Mouse (Mus musculus) liver, embryonic 14.5 days (tissue): ENCODE measurements around the gene Thg1l. TPM values are rescaled to one million over a fixed set of nuclear protein-coding genes. Genes with fewer than 3 reads are reported as not detected.

Source experiments
- ATAC-seq: fragments of 200-750 bp; cut with Nextera tagmentation; 2 replicates; pipeline ENCODE4 v1.8.0; 2017; ENCODE audit warnings: moderate number of reproducible peaks, mild to moderate bottlenecking, moderate library complexity; ENCODE audit not compliant: insufficient read depth
- DNase-seq, 3 experiments: peaks; one replicate each; pipeline ENCODE4 v3.0.0-alpha.2; 2012 to 2013; ENCODE audit warnings: low read depth in 3 of 3, low spot score in 3 of 3
- H3K27ac ChIP-seq: fragments of 300-500 bp; sonication (generic); 2 replicates; pipeline ENCODE4 v1.5.1; 2014; ENCODE audit warnings: moderate library complexity, mild to moderate bottlenecking, control low read depth, inconsistent platforms
- H3K27me3 ChIP-seq: fragments of 300-500 bp; sonication (generic); 2 replicates; pipeline ENCODE4 v1.6.1; 2014; ENCODE audit warnings: mild to moderate bottlenecking, low read length, moderate library complexity; ENCODE audit not compliant: control insufficient read depth, insufficient read depth
- H3K36me3 ChIP-seq: fragments of 300-500 bp; sonication (generic); replicated peaks from 2 replicates; pipeline ENCODE4 v1.6.1; 2014; ENCODE audit warnings: low read depth; ENCODE audit not compliant: control insufficient read depth, insufficient read depth
- H3K4me1 ChIP-seq, 2 experiments: fragments of 200-500 bp in 1 of 2; fragments of 300-500 bp in 1 of 2; sonication (generic) in 1 of 2; replicated peaks; 2 replicates each; pipeline ENCODE4 v1.6.1; 2012 to 2014; ENCODE audit warnings: antibody characterized with exemption in 1 of 2, inconsistent platforms in 1 of 2, low read length in 1 of 2; ENCODE audit not compliant: control insufficient read depth in 2 of 2, insufficient read depth in 2 of 2
- H3K4me2 ChIP-seq: fragments of 300-500 bp; sonication (generic); 2 replicates; pipeline ENCODE4 v1.6.1; 2014; ENCODE audit warnings: low read depth, mild to moderate bottlenecking, control low read depth, moderate library complexity
- H3K4me3 ChIP-seq, 2 experiments: fragments of 200-500 bp in 1 of 2; fragments of 300-500 bp in 1 of 2; sonication (generic) in 1 of 2; 2 replicates each; pipeline ENCODE4 v1.5.1; 2012 to 2014; ENCODE audit warnings: low read depth in 2 of 2, low read length in 2 of 2, mild to moderate bottlenecking in 2 of 2, control low read depth in 1 of 2, inconsistent platforms in 1 of 2, moderate library complexity in 1 of 2; ENCODE audit not compliant: insufficient read depth in 1 of 2
- H3K9ac ChIP-seq: fragments of 300-500 bp; sonication (generic); replicated peaks from 2 replicates; pipeline ENCODE4 v1.6.1; 2014; ENCODE audit warnings: mild to moderate bottlenecking, control low read depth, moderate library complexity
- H3K9me3 ChIP-seq: fragments of 300-500 bp; sonication (generic); 2 replicates; pipeline ENCODE4 v1.6.1; 2016; ENCODE audit warnings: low read length, mixed read lengths; ENCODE audit not compliant: control insufficient read depth
- CTCF ChIP-seq: IDR thresholded peaks from 2 replicates; pipeline ENCODE4 v1.5.1; 2016; ENCODE audit warnings: antibody characterized with exemption, low read depth, control low read depth
- EP300 ChIP-seq: IDR thresholded peaks from 2 replicates; pipeline ENCODE4 v1.6.1; 2016; ENCODE audit warnings: antibody characterized with exemption, low read depth
- WGBS: fragments of 180-500 bp; shearing (Covaris S2); extraction: QIAGEN DNeasy Blood & Tissue Kit; methylation state at CpG from one replicate; pipeline ENCODE4 v1.1.7; 2014; ENCODE audit not compliant: insufficient replicate concordance; 5-methylcytosine and 5-hydroxymethylcytosine counted together
- polyA plus RNA-seq, 2 experiments: library from polyadenylated mRNA; depleted of rRNA in 1 of 2; stranded (reverse) in 1 of 2; unstranded in 1 of 2; fragments of >200 nt; fragmentation: Nextera tagmentation in 1 of 2; extraction: Ambion mirVana in 1 of 2; gene quantifications; 2 replicates each; pipeline versions ENCODE4 v1.2.1 to v1.2.3; 2012 to 2014

Gene Thg1l
- polyA plus RNA-seq, 2 experiments: 6.3 to 8.7 TPM

DNA sequence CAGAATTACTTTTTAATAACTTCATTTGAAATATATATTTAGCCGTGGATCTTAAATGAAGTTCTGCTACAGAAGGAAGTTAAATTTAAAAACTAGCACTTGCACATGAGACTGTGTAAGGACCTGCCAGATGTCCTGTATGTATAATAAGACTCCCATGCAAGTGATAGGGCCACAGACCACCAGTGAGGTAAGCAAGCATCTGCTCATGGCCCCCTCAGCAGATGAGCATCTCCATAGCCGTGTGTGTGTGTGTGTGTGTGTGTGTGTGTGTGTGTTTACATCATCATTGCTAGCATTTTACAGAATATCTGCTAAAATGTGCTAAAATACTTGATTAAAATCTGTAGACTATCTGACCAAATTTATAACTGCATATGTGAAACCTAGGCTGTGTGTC lies 57.9 kb downstream of the Thg1l start:
- Histone ChIP-seq H3K27me3 (no peaks in the 10 kb centered on the region), H3K4me3 (no peak overlapping the region), H3K9me3 (no peaks in the 10 kb centered on the region), H3K36me3 (peaks cover 61% of the 10 kb centered on the region), H3K27ac (no peak overlapping the region), H3K4me2 (no peak overlapping the region), H3K9ac (no peak overlapping the region), H3K4me1 (no peaks in the 10 kb centered on the region; a peak in 1 of 4 replicates)
- TF ChIP-seq EP300 (no peak), CTCF (no peak)
- DNase-seq (no peak), ATAC-seq (no peak)
- WGBS: 70% methylated on average over 2 of the region's 2 CpGs

Other genes with a start within 250 kb of the Thg1l start
- gene Clint1, start 103.4 kb downstream of the Thg1l start, polyA plus RNA-seq (2012; rRNA removed): 36.3 and 46.0 TPM in 2 replicates
- gene Clint1, start 103.4 kb downstream of the Thg1l start, polyA plus RNA-seq (2014; fragmentation: Nextera tagmentation; extraction: Ambion mirVana): 41.6 and 43.3 TPM in 2 replicates
- 2.5 and 2.6 TPM in 2 replicates for gene Lsm11, start 10.6 kb downstream of the Thg1l start, polyA plus RNA-seq (2012; rRNA removed)
- 3.4 TPM in 2 replicates for gene Lsm11, start 10.6 kb downstream of the Thg1l start, polyA plus RNA-seq (2014; fragmentation: Nextera tagmentation; extraction: Ambion mirVana)
- gene Sox30, start 24.8 kb upstream of the Thg1l start, polyA plus RNA-seq (2012; rRNA removed): 0.02 TPM in 2 replicates
- not detected in 2 replicates for gene Sox30, start 24.8 kb upstream of the Thg1l start, polyA plus RNA-seq (2014; fragmentation: Nextera tagmentation; extraction: Ambion mirVana)
- gene Gm12166, start 96.8 kb upstream of the Thg1l start, polyA plus RNA-seq (2012; rRNA removed): 2.6 and 2.8 TPM in 2 replicates
- 4.1 and 4.7 TPM in 2 replicates for gene Gm12166, start 96.8 kb upstream of the Thg1l start, polyA plus RNA-seq (2014; fragmentation: Nextera tagmentation; extraction: Ambion mirVana)
- gene Adam19, start 100.5 kb upstream of the Thg1l start, polyA plus RNA-seq (2012; rRNA removed): 1.1 and 1.2 TPM in 2 replicates
- gene Adam19, start 100.5 kb upstream of the Thg1l start, polyA plus RNA-seq (2014; fragmentation: Nextera tagmentation; extraction: Ambion mirVana): 0.60 and 0.69 TPM in 2 replicates
- gene Nipal4, start 211.0 kb upstream of the Thg1l start, polyA plus RNA-seq (2012; rRNA removed): 0.02 and 0.04 TPM in 2 replicates
- not detected in 2 replicates for gene Nipal4, start 211.0 kb upstream of the Thg1l start, polyA plus RNA-seq (2014; fragmentation: Nextera tagmentation; extraction: Ambion mirVana)